Mouse (Mus musculus): Measurements from ENCODE around the gene Asic1. TPM values are rescaled to one million over a fixed set of nuclear protein-coding genes. Genes with fewer than 3 reads are reported as not detected.

The Asic1 gene
- total and polyA plus RNA-seq, 3 experiments: 0.08 to 1.0 TPM; not detected in 1

DNA sequence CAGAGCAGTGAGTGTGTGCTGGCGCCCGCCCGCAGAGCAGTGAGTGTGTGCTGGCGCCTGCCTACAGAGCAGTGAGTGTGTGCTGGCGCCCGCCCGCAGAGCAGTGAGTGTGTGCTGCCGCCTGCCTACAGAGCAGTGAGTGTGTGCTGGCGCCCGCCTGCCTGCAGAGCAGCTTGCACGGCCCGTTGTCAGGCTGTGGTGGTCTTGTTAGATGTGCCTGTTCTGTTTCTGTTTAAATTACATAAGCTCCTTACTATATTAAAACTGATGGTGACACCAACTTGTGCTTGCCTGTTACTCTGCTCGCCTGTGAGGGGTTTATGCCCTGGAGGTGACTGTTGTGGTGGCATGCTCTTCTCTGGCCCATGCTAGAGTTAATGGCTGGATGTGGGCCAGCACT, 38.0 kb downstream of the Asic1 start:
- no peak for TF ChIP-seq MEF2A (IDR thresholded peaks at IDR 0.05; ENCODE audit: extremely low read depth, insufficient replicate concordance, low read depth, low read length, poor library complexity, severe bottlenecking)
- no peak for TF ChIP-seq ELF1 (IDR thresholded peaks at IDR 0.05; ENCODE audit: low read depth, low read length)
- TF ChIP-seq MYC (IDR thresholded peaks at IDR 0.05; ENCODE audit: low read depth, low read length): no peak
- no peak for TF ChIP-seq MXI1 (IDR thresholded peaks at IDR 0.05; ENCODE audit: low read depth, low read length)
- TF ChIP-seq HCFC1 (IDR thresholded peaks at IDR 0.05; ENCODE audit: low read depth, low read length): no peak
- TF ChIP-seq E2F4 (IDR thresholded peaks at IDR 0.05; ENCODE audit: borderline replicate concordance, low read depth, low read length): no peak
- TF ChIP-seq JUND (IDR thresholded peaks at IDR 0.05; ENCODE audit: low read depth, low read length): no peak
- TF ChIP-seq ETS1 (IDR thresholded peaks at IDR 0.05; ENCODE audit: low read depth, low read length): no peak
- no peak for TF ChIP-seq ZMIZ1 (IDR thresholded peaks at IDR 0.05; ENCODE audit: low read depth, low read length)
- no peak for TF ChIP-seq MAFK (IDR thresholded peaks at IDR 0.05; ENCODE audit: borderline replicate concordance, low read depth, low read length)
- TF ChIP-seq SMC3 (IDR thresholded peaks at IDR 0.05; ENCODE audit: low read depth, low read length): no peak
- no peak for TF ChIP-seq BHLHE40 (IDR thresholded peaks at IDR 0.05; ENCODE audit: borderline replicate concordance, low read depth, low read length)
- TF ChIP-seq RCOR1 (IDR thresholded peaks at IDR 0.05; ENCODE audit: low read depth, low read length): no peak
- no peak for TF ChIP-seq CTCF (IDR thresholded peaks at IDR 0.05 in 2 of 3, conservative IDR thresholded peaks at IDR 0.05 in 1 of 3; ENCODE audit: control insufficient read depth in 1 of 3, insufficient read depth in 1 of 3, low read depth in 2 of 3, low read length in 3 of 3, poor library complexity in 1 of 3, severe bottlenecking in 1 of 3)
- no peak for TF ChIP-seq MYB (IDR thresholded peaks at IDR 0.05; ENCODE audit: low read depth, low read length)
- TF ChIP-seq POLR2AphosphoS2 (IDR thresholded peaks at IDR 0.05; ENCODE audit: low read length): no peak
- no peak for TF ChIP-seq MAX (IDR thresholded peaks at IDR 0.05; ENCODE audit: low read length)
- TF ChIP-seq POLR2A (IDR thresholded peaks at IDR 0.05; ENCODE audit: control insufficient read depth in 1 of 2, insufficient read depth in 1 of 2, low read depth in 1 of 2, low read length in 2 of 2, poor library complexity in 1 of 2): no peak
- TF ChIP-seq TBP (IDR thresholded peaks at IDR 0.05; ENCODE audit: low read depth, low read length): no peak
- TF ChIP-seq POLR2AphosphoS5 (IDR thresholded peaks at IDR 0.05; ENCODE audit: borderline replicate concordance, low read depth, low read length): no peak
- Histone ChIP-seq H3K9me3 (replicated peaks; ENCODE audit: insufficient read depth, low read length) (no peaks in the 10 kb centered on the region), H3K27ac (ENCODE audit: control insufficient read depth, low read depth, low read length) (no peak overlapping the region), H3K9ac (ENCODE audit: control insufficient read depth, low read depth, low read length, poor library complexity, severe bottlenecking) (no peak overlapping the region), H3K79me2 (ENCODE audit: control insufficient read depth, insufficient read depth, low read length, poor library complexity) (no peaks in the 10 kb centered on the region), H3K27me3 (ENCODE audit: control insufficient read depth in 1 of 2, insufficient read depth in 2 of 2, low read length in 2 of 2) (no peaks in the 10 kb centered on the region), H3K4me1 (ENCODE audit: control insufficient read depth in 1 of 2, insufficient read depth in 2 of 2, low read length in 2 of 2) (no peaks in the 10 kb centered on the region), H3K4me3 (ENCODE audit: control insufficient read depth in 1 of 2, insufficient read depth in 1 of 2, low read depth in 2 of 2, low read length in 2 of 2) (no peak overlapping the region), H3K36me3 (ENCODE audit: control insufficient read depth in 1 of 2, insufficient read depth in 2 of 2, low read length in 2 of 2) (peaks cover 0 to 3% of the 10 kb centered on the region in 2 experiments; a peak in 2 of 4 replicates)
- DNase-seq (ENCODE audit: low read depth, low spot score): no peak

Measured in MEL (cell line).